Mouse (Mus musculus): Measurements from ENCODE around the gene Notch3.

The Notch3 gene

GRCm38 (mm10) chr17:32092895-32093294 lies 73.8 kb downstream of the Notch3 start:
- DNase-seq (ENCODE audit: low spot score in 2 of 2) = no peak

GRCm38 (mm10) chr17:32092241-32092619 lies 74.4 kb downstream of the Notch3 start:
- no peak for DNase-seq (ENCODE audit: low spot score in 2 of 2)

GRCm38 (mm10) chr17:32091364-32092240 lies 75.0 kb downstream of the Notch3 start:
- DNase-seq (ENCODE audit: low spot score in 2 of 2) = peak; percentile 86 to 87

GRCm38 (mm10) chr17:32091032-32091363 lies 75.7 kb downstream of the Notch3 start:
- peak; percentile 34 to 43 for DNase-seq (ENCODE audit: low spot score in 2 of 2)

GRCm38 (mm10) chr17:32087069-32087468 lies 79.6 kb downstream of the Notch3 start:
- DNase-seq (ENCODE audit: low spot score in 2 of 2) = no peak

- DNase-seq (ENCODE audit: low spot score in 2 of 2) = no peak
Observed at GRCm38 (mm10) chr17:32083351-32083750, 83.3 kb downstream of the Notch3 start.

- peak; percentile 47 to 64 for DNase-seq (ENCODE audit: low spot score in 2 of 2)
Observed at GRCm38 (mm10) chr17:32075164-32075563, 91.5 kb downstream of the Notch3 start.

- DNase-seq (ENCODE audit: low spot score in 2 of 2) = no peak
Observed at GRCm38 (mm10) chr17:32074658-32075057, 92.0 kb downstream of the Notch3 start.

- peak; percentile 67 to 76 for DNase-seq (ENCODE audit: low spot score in 2 of 2)
Observed at GRCm38 (mm10) chr17:32073359-32073758, 93.3 kb downstream of the Notch3 start.

All from right cerebral cortex, postnatal 10 days (tissue).